Mouse (Mus musculus) embryo, embryonic 10 days (tissue): ENCODE results near the gene Fip1l1.

Experiments
- DNase-seq: peaks from one replicate; pipeline ENCODE4 v3.0.0-alpha.2; 2015; ENCODE audit warnings: low spot score

The Fip1l1 gene

DNA sequence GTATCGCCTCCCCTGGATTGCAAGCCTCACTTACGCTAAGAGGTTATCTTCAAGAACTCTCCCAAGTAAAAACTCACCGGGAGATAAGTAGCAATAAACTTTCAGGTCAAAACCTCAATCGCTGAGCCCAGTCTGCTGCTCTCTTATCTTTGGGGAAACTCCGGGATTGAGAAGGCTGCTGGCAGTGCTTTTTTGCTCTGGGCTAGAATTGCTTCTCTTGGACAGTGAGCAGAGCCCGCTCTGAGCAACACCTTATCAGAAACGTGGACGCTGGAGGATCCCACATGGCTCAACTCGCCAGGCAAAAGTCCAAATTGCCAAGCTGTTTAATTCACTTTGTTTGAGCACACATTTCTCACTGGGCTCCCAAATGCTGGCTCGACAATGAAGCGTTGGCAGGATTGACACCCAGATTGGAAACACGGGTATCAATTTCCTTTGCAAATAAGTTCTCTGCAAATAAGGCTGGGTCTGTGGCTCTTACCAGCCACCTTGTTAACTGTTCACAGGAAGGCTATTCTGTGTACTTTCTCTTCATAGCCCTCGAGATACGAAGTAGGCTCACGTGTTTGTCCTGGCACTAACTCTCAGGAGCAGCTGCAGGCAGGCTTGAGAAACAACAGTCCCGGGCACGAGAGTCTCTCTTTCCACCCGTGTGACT, 78.4 kb downstream of the Fip1l1 start:
- DNase-seq: no peak

DNA sequence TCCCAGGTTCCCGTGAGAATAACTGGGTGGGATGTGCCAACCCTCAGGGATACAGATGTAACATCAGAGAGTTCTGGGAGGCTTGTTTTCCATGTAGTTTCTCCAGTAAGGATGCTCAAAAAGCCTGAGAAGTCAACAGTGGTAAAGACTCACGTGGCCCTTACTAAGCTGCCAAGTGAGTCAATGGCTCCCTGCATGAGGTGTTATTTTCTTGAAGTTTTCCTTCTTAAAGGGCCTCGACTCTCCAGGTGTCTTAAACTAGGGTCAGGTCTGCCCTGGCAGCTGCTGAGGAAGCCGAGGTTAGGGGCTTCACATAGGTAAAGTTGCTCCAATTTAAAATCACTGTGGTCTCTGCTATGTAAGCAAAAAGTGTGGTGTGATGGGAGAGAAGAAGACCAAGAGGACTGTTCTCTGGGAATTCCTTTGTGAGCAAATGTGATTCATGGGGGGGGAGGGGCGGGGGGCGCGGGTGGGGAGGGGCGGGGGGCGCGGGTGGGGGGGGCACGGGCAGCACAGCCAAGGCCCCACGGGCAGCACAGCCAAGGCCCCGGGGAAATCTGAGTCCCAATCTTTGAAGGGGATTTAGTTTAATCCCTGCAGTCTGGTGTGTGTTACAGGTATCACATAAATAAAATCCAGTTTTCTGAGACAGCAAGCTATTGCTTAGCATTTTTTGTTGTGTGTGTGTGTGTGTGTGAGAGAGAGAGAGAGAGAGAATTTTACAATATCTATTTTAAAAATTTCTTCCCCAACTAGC, 82.7 kb downstream of the Fip1l1 start:
- no peak for DNase-seq

DNA sequence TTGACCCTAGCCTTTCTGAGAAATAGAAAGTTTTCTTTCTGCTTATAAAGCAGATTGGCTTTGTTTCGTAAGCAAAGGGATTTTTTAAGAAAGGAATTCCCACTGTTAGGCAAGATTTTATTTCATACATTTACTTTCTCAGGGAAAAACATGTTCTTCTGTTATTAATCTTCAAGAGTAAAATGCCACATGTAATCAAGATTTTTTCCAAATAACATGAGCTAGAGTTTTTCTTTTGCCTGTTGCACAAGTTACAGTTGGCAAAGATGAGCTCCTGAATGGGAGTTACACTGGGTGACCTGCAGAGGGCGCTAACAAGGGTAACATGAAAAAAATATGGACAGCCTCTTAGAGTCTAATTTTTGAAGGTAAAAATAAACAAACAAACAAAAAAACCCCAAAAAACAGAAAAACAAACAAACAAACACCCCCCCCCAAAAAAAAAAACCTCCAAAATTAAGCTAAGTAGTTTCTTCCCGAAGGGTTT, 83.4 kb downstream of the Fip1l1 start:
- peak; percentile 47 for DNase-seq

DNA sequence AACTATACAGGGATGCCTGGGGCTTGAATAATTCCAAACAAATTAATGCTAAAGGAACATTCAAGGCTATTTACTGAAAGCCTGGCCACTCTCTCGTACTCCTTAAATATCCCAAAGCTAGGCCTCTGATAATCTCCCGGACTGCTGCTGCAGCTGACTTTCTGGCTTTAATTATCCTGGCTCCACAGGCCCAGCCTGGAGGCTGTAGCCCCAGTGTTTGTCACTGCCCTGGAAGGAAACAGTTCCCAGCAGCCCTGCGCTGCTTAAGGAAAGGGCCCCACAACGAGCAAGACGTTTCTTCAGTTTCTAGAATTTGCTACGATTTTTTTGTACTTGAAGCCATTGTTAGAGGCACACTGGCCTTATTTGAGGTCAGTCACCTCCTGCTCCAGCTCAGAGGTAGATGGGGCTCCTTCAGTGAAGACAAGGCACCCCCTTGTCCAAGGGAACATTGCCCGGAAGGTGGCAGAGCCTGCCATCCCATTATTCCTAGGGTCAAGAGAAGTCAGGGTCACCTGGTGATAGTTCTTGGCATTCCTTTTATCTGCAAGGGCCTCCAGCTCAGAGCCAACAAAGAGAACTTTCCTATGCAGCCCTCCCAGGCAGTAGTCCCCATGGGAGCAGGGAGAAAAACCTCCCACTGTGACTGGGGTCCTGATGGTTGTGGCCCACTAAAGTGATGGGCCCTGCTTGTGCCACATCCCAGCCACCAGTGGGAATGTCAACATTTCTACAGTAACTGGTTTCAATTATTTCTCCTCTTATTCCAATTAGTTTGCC, 86.6 kb downstream of the Fip1l1 start:
- peak; percentile 61 for DNase-seq

DNA sequence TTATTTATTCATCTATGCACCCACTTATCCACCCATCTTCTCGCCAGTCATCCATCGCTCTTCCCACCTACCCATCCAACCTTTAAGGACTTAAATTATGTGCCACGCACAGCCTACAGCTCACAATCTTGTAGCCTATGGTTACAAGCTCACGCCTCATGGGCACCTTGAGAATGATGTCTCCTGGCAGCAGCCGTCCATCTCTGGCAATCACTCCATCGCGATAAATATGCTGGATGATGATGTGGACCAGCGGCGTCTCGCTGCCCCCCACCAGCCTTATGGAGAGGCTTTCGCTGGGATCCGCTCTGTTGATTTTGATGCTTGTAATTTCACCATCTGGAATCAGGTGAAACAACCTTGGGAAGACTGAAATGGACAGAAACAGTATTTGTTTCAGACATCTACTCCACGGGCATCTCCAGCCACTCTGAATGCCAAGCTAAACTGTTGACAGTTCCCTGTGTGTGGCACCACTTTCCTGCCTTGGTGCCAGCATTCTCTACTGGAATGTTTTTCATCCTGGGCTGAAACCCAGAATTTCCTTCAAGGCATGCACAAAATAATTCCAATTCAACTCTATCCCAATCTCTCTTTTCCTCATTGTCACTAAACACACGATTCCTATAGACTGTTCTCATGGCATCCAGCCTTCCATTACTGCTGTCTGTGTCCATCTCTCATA, 88.2 kb downstream of the Fip1l1 start:
- DNase-seq: no peak

DNA sequence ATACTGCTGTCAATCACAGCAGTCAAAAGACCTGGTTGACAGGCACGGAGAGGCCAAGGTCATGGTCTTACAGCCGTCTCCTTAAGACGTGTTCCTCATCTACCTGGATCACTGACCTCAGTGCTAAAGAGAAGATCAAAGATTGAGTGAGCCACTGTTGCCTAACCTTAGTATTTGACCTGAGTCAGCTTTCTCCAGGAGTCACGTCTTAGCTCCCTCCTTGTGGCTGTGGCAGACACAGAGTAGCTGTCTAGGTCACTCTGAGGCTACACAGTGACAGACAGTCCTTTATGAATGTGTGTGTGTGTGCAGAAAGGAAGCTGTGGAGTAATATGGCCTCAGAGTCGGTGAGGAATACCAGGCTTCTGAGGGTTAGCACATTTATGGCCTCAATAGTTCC, 89.1 kb downstream of the Fip1l1 start:
- DNase-seq: no peak

DNA sequence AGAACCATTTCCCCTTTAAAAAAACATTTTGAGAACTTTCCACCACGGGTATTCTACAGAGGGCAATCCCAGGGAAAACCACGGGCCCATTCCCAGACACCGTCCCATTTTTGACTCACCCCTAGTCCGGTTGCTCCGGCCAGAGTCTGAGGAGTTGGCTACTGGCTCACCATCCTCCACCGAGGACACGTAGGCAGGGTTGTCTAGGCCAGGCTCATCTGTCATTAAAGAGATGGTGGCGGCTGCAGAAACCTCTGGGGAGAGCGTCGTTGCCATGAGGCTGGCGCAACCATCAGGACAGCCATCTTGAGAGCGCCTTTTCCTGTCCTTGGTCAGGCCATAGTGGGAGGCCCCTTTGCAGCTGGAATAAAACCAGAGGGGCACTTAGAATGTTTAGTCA, 92.8 kb downstream of the Fip1l1 start:
- DNase-seq: no peak

DNA sequence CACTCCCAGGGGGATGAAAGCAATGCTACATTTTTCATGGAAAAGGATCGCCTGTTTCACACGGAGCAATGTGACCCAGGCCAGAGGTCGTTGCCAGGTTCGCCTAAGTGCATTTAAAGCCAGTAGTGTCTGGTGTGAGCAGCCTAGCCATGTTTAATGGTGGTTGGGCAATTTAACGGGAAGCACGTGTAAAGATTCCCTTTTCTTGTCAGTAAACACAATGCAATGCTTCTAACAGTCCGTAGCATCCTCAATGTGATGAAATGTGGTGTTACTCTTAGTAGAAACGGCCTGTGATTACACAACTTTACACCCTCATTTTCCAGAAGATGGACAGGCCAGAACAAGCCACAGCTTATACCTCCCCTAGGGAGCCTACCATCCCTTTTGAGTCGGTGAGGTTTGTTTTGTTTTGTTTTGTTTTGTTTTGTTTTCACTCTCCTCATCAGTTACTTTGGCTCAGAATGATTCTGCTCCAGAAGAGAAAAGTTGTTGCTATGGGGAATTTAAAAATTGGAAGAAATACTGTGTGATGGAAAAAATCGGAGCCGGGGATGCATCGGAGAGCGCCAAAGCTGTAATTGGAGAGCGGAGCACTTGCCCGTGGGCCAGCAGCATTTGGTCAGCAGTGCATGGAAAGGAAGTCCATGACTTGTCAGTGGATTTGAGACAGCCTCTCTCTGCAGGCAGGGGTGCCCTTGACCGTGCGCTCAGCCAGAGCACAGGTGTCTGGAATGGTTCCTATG, 97.3 kb downstream of the Fip1l1 start:
- DNase-seq: peak; percentile 73

DNA sequence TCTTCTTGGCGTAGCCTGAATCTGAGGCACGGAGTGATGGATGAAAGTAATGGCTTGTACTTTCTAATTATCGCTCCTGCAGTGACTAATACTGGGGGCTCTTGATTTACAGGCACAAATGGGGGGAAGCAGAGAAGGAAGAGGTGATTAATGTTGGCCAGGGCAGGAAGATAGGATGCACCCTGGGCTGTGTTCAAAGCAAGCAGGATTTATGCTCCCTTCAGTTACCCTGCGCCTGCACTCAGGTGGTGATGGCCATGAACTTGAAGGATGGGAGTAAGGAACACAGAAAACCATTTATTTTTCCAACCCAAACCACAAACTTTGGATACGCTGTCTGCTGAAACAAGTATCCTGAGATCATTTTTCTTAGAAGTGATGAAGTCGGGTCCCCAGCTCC, 98.2 kb downstream of the Fip1l1 start:
- DNase-seq: no peak

DNA sequence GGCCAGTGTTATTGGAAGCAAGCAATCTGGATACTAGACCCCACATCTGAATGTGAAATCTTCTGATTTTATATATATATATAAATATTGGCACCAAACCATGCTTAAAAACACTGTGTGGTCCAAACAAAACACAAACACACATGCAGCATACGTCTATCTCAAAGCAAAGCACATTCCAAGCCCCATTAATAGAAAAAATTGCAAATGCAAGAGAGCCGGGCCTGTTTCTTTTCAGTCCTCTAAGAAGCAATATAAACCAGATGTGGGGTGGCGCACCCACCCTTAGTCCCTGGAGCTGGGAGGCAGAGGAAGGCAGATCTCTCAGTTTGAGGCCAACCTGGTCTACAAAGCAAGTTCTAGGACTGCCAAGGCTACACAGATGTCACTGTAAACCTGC, 99.1 kb downstream of the Fip1l1 start:
- DNase-seq: no peak

DNA sequence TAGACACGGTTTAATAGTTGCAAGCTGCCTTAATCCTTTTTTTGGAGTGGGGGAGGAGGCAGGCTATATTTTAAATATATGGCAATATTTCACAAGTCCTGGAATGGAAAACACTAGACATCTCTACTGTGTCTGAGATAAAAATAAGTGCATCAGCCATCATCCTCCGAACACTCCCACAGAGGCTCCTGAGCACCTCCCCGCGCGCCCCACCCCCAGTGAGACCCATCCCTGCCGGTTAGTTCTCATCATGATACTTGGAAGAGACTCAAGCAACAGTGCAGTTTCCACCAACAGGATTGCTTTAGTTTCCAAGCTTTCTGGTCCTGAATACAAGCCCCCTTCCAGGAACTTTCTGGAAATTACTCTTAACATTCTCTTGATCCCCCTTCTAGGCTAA, 104.3 kb downstream of the Fip1l1 start:
- no peak for DNase-seq

DNA sequence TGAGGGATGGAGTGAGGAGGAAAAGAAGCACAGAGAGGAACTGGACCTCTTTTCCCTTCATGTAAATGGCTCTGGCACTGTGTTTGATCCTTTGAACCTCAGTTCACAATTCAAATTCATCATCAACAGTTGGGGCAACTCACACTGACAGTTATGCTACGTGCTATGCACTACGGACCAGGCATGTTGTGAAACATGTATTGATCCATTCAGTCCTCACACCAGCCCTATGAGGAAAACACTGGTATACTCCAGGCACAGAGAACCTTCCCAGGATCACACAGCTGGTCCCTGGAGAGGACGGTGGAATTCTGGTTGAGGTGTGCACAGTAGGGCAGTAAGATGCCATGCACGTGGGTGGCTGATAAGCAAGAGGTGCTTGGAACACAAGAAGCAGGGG, 105.3 kb downstream of the Fip1l1 start:
- no peak for DNase-seq

DNA sequence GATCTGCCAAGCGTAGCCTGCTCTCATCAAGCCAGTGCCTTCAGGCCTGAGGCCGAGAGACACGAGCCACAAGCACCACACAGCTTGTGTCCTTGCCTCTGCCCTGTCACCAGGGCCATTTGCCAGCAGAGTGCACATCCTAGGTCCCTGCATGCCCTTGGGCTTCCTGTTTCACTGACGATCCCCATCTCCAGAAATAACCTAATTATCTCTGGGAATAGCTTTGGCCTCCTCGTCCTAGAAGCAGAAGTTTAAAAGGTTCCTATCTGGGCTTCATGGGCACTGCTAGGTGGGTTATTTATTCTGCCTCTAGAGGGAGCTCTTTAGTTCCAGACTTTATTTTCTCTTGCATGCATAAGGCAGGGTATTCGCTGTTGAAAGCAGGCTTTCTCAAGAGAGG, 105.8 kb downstream of the Fip1l1 start:
- DNase-seq: peak; percentile 47

DNA sequence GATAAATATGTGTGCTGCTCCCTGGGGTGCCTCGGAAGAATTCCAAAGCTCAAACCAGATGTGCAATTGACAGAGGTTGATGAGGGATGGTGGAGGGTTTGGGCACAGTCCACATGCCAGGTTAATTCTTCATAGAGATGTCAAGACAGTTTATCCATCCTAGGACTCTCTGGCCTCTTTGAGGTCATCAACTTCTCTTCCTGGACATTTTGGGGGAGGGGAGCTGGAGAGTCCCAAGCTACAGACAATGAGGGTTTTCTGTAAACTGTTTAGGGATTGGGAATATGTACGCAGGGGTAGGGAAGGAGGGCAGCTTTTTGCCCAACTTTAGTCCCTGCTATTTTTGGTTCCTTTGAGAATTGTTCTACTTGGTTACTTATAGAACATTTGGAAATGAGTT, 107.0 kb downstream of the Fip1l1 start:
- DNase-seq: peak; percentile 32

DNA sequence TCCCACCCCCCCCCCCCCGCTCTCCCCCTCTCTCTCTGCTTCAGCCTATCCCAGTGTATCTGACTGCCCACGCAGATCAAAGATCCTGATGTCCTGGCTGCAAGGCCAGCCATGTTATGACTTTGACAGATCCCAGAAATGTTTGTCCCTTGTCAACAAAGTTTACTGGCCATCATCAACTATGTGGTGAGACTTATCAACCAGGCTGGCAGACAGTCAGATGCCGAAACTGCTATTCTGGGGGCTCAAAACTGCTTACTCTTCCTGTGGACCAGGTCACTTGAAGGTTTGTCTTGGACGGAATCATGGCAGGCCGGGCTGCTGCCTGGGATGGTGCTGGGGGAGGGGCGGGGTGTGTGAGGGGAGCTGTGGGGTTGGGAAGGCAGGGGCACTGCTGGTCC, 112.3 kb downstream of the Fip1l1 start:
- DNase-seq: no peak

DNA sequence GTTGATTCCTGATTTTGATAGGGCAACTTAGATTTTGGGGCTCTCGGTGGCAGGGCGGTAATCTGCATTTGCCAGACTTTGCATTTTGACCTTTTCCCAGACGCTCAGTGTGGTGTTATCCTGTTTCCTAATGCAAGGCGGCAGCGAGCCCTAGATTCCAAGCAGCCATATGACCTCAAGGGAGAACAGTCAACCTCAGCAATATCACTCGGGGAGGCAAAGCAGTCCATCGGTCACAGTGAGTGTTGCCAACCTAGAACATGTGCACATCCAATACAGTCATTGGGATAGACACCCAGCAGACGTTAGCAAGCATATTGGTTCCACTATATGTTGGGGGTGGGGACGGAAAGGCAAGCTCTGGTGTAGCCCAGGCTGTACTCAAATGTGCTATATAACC, 113.0 kb downstream of the Fip1l1 start:
- no peak for DNase-seq
